Mouse (Mus musculus) midbrain, embryonic 11.5 days (tissue): ENCODE measurements around the gene Olfr1228. TPM values are rescaled to one million over a fixed set of nuclear protein-coding genes. Genes with fewer than 3 reads are reported as not detected.

ENCODE experiments used
- ATAC-seq: fragments of 200-750 bp; cut with Nextera tagmentation; 2 replicates; pipeline ENCODE4 v1.8.0; 2017; ENCODE audit warnings: moderate TSS enrichment, moderate library complexity; ENCODE audit not compliant: low FRiP score
- DNase-seq: peaks from one replicate; pipeline ENCODE4 v3.0.0; 2015; ENCODE audit warnings: low spot score; ENCODE audit errors: missing footprints
- H3K27ac ChIP-seq: fragments of 300-500 bp; sonication (generic); 2 replicates; pipeline ENCODE4 v1.5.1; 2014; ENCODE audit warnings: low read depth, low read length
- H3K27me3 ChIP-seq: fragments of 300-500 bp; sonication (generic); 2 replicates; pipeline ENCODE4 v1.6.1; 2014; ENCODE audit warnings: mild to moderate bottlenecking, low read length, moderate library complexity, mixed read lengths; ENCODE audit not compliant: control insufficient read depth, insufficient read depth
- H3K36me3 ChIP-seq: fragments of 300-500 bp; sonication (generic); 2 replicates; pipeline ENCODE4 v1.6.1; 2014; ENCODE audit warnings: mild to moderate bottlenecking, low read length, moderate library complexity, mixed read lengths; ENCODE audit not compliant: control insufficient read depth, insufficient read depth
- H3K4me1 ChIP-seq: fragments of 300-500 bp; sonication (generic); 2 replicates; pipeline ENCODE4 v1.6.1; 2014; ENCODE audit warnings: low read length; ENCODE audit not compliant: control insufficient read depth, insufficient read depth
- H3K4me2 ChIP-seq: fragments of 300-500 bp; sonication (generic); 2 replicates; pipeline ENCODE4 v1.6.1; 2014; ENCODE audit warnings: mild to moderate bottlenecking, moderate library complexity
- H3K4me3 ChIP-seq: fragments of 300-500 bp; sonication (generic); 2 replicates; pipeline ENCODE4 v1.5.1; 2014; ENCODE audit warnings: low read depth, low read length
- H3K9ac ChIP-seq: fragments of 300-500 bp; sonication (generic); 2 replicates; pipeline ENCODE4 v1.6.1; 2014; ENCODE audit warnings: low read length
- H3K9me3 ChIP-seq: fragments of 300-500 bp; sonication (generic); 2 replicates; pipeline ENCODE4 v1.6.1; 2016; ENCODE audit warnings: low read length; ENCODE audit not compliant: control insufficient read depth
- WGBS: fragments of 180-500 bp; shearing (Covaris S2); extraction: QIAGEN DNeasy Blood & Tissue Kit; methylation state at CpG from one replicate; pipeline ENCODE4 v1.1.7; 2014; 5-methylcytosine and 5-hydroxymethylcytosine counted together
- polyA plus RNA-seq: library from polyadenylated mRNA; unstranded; fragments of >200 nt; fragmentation: Nextera tagmentation; extraction: Ambion mirVana; gene quantifications from 2 replicates; pipeline ENCODE4 v1.2.1, GENCODE M21; 2014

The Olfr1228 gene
- not detected in 2 replicates for polyA plus RNA-seq

- H3K27me3 ChIP-seq: no peaks in the 10 kb centered on the region
- DNase-seq (no peak), ATAC-seq (no peak)
- H3K9me3 ChIP-seq: no peaks in the 10 kb centered on the region
- no peak within 1 kb of the TSS for H3K27ac ChIP-seq
- no peaks in the 10 kb centered on the region for H3K4me1 ChIP-seq
- no peak within 1 kb of the TSS for H3K4me2 ChIP-seq
- no peak within 1 kb of the TSS for H3K4me3 ChIP-seq
- H3K9ac ChIP-seq: no peak within 1 kb of the TSS
- H3K36me3 ChIP-seq: no peaks in the 10 kb centered on the region
Observed at GRCm38 (mm10) chr2:89253962-89254361, at the start of gene Olfr1228. TSS of gene Olfr1228 (minus strand) at chr2:89254062.

GRCm38 (mm10) chr2:89297168-89297567, 43.3 kb upstream of the Olfr1228 start, which contains the start of gene Olfr1230:
TSS of gene Olfr1230 (minus strand) at chr2:89297268.
- Histone ChIP-seq H3K9me3 (no peaks in the 10 kb centered on the region), H3K36me3 (no peaks in the 10 kb centered on the region), H3K4me1 (no peaks in the 10 kb centered on the region), H3K4me3 (no peak within 1 kb of the TSS), H3K27me3 (no peaks in the 10 kb centered on the region), H3K27ac (no peak within 1 kb of the TSS), H3K9ac (no peak within 1 kb of the TSS), H3K4me2 (no peak within 1 kb of the TSS)
- ATAC-seq (no peak), DNase-seq (no peak)
- WGBS: 83% methylated on average over 1 of the region's 1 CpGs

GRCm38 (mm10) chr2:89287914-89288313, 34.1 kb upstream of the Olfr1228 start, which contains the start of gene Olfr1229:
TSS of gene Olfr1229 (minus strand) at chr2:89288014.
- DNase-seq: no peak
- Histone ChIP-seq H3K4me1 (no peaks in the 10 kb centered on the region), H3K9me3 (no peaks in the 10 kb centered on the region), H3K9ac (no peak within 1 kb of the TSS), H3K27me3 (no peaks in the 10 kb centered on the region), H3K4me2 (no peak within 1 kb of the TSS), H3K4me3 (no peak within 1 kb of the TSS), H3K36me3 (no peaks in the 10 kb centered on the region), H3K27ac (no peak within 1 kb of the TSS)
- ATAC-seq: no peak
- WGBS: 84% methylated on average over 2 of the region's 2 CpGs

GRCm38 (mm10) chr2:89199948-89200347, 53.9 kb downstream of the Olfr1228 start, which contains the start of gene Olfr1226:
TSS of gene Olfr1226 (minus strand) at chr2:89200048.
- no peak within 1 kb of the TSS for H3K4me3 ChIP-seq
- no peaks in the 10 kb centered on the region for H3K36me3 ChIP-seq
- H3K27ac ChIP-seq: no peak within 1 kb of the TSS
- ATAC-seq: no peak
- WGBS: 68% methylated on average over 2 of the region's 2 CpGs
- H3K9me3 ChIP-seq: no peaks in the 10 kb centered on the region
- no peaks in the 10 kb centered on the region for H3K4me1 ChIP-seq
- no peak for DNase-seq
- no peak within 1 kb of the TSS for H3K4me2 ChIP-seq
- H3K9ac ChIP-seq: no peak within 1 kb of the TSS
- H3K27me3 ChIP-seq: no peaks in the 10 kb centered on the region

Other genes starting within 250 kb of the Olfr1228 start
- not detected in 2 replicates for gene Olfr1215, start 247.1 kb downstream of the Olfr1228 start, polyA plus RNA-seq
- not detected in 2 replicates for gene Olfr1216, start 235.7 kb downstream of the Olfr1228 start, polyA plus RNA-seq
- not detected in 2 replicates for gene Olfr1217, start 222.0 kb downstream of the Olfr1228 start, polyA plus RNA-seq
- not detected in 2 replicates for gene Olfr1218, start 192.9 kb downstream of the Olfr1228 start, polyA plus RNA-seq
- not detected in 2 replicates for gene Olfr1219, start 170.5 kb downstream of the Olfr1228 start, polyA plus RNA-seq
- gene Olfr1220, start 147.2 kb downstream of the Olfr1228 start, polyA plus RNA-seq: not detected in 2 replicates
- not detected in 2 replicates for gene Olfr1221, start 136.8 kb downstream of the Olfr1228 start, polyA plus RNA-seq
- not detected in 2 replicates for gene Olfr1222, start 121.0 kb downstream of the Olfr1228 start, polyA plus RNA-seq
- gene Olfr1223, start 102.5 kb downstream of the Olfr1228 start, polyA plus RNA-seq: not detected in 2 replicates
- gene Olfr1224-ps1, start 90.0 kb downstream of the Olfr1228 start, polyA plus RNA-seq: not detected in 2 replicates
- not detected in 2 replicates for gene Olfr1225, start 79.4 kb downstream of the Olfr1228 start, polyA plus RNA-seq
- not detected in 2 replicates for gene Olfr1226, start 54.0 kb downstream of the Olfr1228 start, polyA plus RNA-seq
- not detected in 2 replicates for gene Olfr1229, start 34.0 kb upstream of the Olfr1228 start, polyA plus RNA-seq
- gene Olfr1230, start 43.2 kb upstream of the Olfr1228 start, polyA plus RNA-seq: not detected in 2 replicates
- gene Olfr1231, start 53.0 kb upstream of the Olfr1228 start, polyA plus RNA-seq: not detected in 2 replicates
- gene Olfr1232, start 75.6 kb upstream of the Olfr1228 start, polyA plus RNA-seq: not detected in 2 replicates
- gene Olfr1233, start 88.3 kb upstream of the Olfr1228 start, polyA plus RNA-seq: not detected in 2 replicates
- gene Olfr1234, start 110.8 kb upstream of the Olfr1228 start, polyA plus RNA-seq: not detected in 2 replicates
- not detected in 2 replicates for gene Olfr1238, start 155.6 kb upstream of the Olfr1228 start, polyA plus RNA-seq
- gene Olfr1239, start 166.3 kb upstream of the Olfr1228 start, polyA plus RNA-seq: not detected in 2 replicates
- gene Olfr1240, start 188.9 kb upstream of the Olfr1228 start, polyA plus RNA-seq: not detected in 2 replicates
- not detected in 2 replicates for gene Olfr1241, start 233.1 kb upstream of the Olfr1228 start, polyA plus RNA-seq
- not detected in 2 replicates for gene Olfr1242, start 244.3 kb upstream of the Olfr1228 start, polyA plus RNA-seq